Mouse (Mus musculus) lung, embryonic 15.5 days (tissue): ENCODE data around the gene Pitpna. TPM values are rescaled to one million over a fixed set of nuclear protein-coding genes. Genes with fewer than 3 reads are reported as not detected.
"Not testable (repeated sequence)": the region's sequence is repeated elsewhere in the genome, so short reads cannot be mapped to it uniquely, and the experiment has no call there.

Source experiments
- ATAC-seq: fragments of 200-750 bp; cut with Nextera tagmentation; 2 replicates; pipeline ENCODE4 v1.8.0; 2017; ENCODE audit warnings: moderate number of reproducible peaks, borderline replicate concordance; ENCODE audit not compliant: low FRiP score, low TSS enrichment; ENCODE audit errors: extremely low read depth
- H3K27ac ChIP-seq: fragments of 300-500 bp; sonication (generic); 2 replicates; pipeline ENCODE4 v1.5.1; 2015; ENCODE audit warnings: moderate library complexity, mild to moderate bottlenecking, inconsistent platforms
- H3K27me3 ChIP-seq: fragments of 300-500 bp; sonication (generic); 2 replicates; pipeline ENCODE4 v1.6.1; 2015; ENCODE audit warnings: inconsistent platforms
- H3K36me3 ChIP-seq: fragments of 300-500 bp; sonication (generic); 2 replicates; pipeline ENCODE4 v1.6.1; 2015; ENCODE audit warnings: inconsistent platforms
- H3K4me1 ChIP-seq: fragments of 300-500 bp; sonication (generic); 2 replicates; pipeline ENCODE4 v1.6.1; 2015; ENCODE audit warnings: inconsistent platforms
- H3K4me2 ChIP-seq: fragments of 300-500 bp; sonication (generic); 2 replicates; pipeline ENCODE4 v1.6.1; 2015; ENCODE audit warnings: inconsistent platforms, mild to moderate bottlenecking, moderate library complexity
- H3K4me3 ChIP-seq: fragments of 300-500 bp; sonication (generic); 2 replicates; pipeline ENCODE4 v1.5.1; 2015; ENCODE audit warnings: mild to moderate bottlenecking, inconsistent platforms
- H3K9ac ChIP-seq: fragments of 300-500 bp; sonication (generic); 2 replicates; pipeline ENCODE4 v1.6.1; 2015; ENCODE audit warnings: inconsistent platforms
- H3K9me3 ChIP-seq: fragments of 300-500 bp; sonication (generic); 2 replicates; pipeline ENCODE4 v1.6.1; 2016; ENCODE audit warnings: inconsistent platforms
- WGBS: fragments of 180-500 bp; shearing (Covaris S2); methylation state at CpG from one replicate; pipeline ENCODE4 v1.1.7; 2015; 5-methylcytosine and 5-hydroxymethylcytosine counted together
- polyA plus RNA-seq: library from polyadenylated mRNA; unstranded; fragments of >200 nt; fragmentation: Nextera tagmentation; extraction: Ambion mirVana; gene quantifications from 2 replicates; pipeline ENCODE4 v1.2.1, GENCODE M21; 2015

Pitpna gene
- polyA plus RNA-seq, 1 experiment from 2014 or later = 76.8 TPM

DNA sequence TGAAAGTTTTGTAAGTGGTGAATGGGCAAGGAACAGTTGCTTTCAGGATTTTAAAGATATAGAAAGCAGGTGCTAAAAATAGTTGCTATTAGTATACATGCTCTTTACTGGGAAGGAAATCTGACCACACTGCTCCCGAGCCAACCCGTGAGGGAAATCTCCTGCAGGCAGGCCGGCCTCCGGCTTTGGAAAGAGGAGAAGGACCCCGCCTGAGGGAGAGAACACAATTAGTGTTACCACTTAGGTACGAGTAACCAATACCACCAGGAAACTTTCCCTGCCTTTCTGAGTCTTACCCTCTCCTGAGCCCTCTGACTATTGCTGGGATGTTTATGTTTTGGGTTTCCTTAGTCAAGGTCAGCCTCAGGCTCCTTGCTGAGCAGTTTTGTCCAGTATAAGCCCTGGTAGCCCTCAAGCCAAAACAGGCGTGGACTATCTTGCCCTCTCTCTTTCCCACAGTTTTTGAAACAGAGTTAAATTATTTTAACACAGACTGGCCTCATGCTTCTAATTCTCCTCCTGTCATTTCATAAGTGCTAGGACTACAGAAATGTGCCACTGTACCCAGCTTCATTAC, 34.9 kb upstream of the Pitpna start:
- H3K36me3 ChIP-seq = no peaks in the 10 kb centered on the region
- peaks cover 32% of the 10 kb centered on the region for H3K4me1 ChIP-seq
- 50% methylated on average over 7 of the region's 7 CpGs for WGBS
- no peak overlapping the region for H3K4me2 ChIP-seq
- no peaks in the 10 kb centered on the region for H3K27me3 ChIP-seq
- H3K4me3 ChIP-seq = no peak overlapping the region
- H3K27ac ChIP-seq = no peak overlapping the region
- no peaks in the 10 kb centered on the region for H3K9me3 ChIP-seq
- no peak for ATAC-seq
- H3K9ac ChIP-seq = no peak overlapping the region

DNA sequence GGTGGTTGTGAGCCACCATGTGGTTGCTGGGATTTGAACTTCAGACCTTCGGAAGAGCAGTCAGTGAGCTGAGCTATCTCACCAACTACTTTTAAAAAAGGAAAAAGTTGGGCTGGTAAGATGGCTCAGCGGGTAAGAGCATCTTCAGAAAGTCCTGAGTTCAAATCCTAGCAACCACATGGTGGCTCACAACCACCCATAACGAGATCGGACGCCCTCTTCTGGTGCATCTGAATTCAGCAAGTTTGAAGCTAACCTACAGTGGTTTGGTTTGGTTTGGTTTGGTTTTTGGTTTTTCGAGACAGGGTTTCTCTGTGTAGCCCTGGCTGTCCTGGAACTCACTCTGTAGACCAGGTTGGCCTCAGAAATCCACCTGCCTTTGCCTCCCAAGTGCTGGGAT, 31.9 kb upstream of the Pitpna start:
- H3K4me3 ChIP-seq, ATAC-seq, H3K36me3 ChIP-seq, H3K9ac ChIP-seq, H3K27me3 ChIP-seq, H3K9me3 ChIP-seq, H3K4me2 ChIP-seq, H3K27ac ChIP-seq: not testable (repeated sequence)
- 89% methylated on average over 6 of the region's 6 CpGs for WGBS
- peaks cover 13% of the 10 kb centered on the region for H3K4me1 ChIP-seq

DNA sequence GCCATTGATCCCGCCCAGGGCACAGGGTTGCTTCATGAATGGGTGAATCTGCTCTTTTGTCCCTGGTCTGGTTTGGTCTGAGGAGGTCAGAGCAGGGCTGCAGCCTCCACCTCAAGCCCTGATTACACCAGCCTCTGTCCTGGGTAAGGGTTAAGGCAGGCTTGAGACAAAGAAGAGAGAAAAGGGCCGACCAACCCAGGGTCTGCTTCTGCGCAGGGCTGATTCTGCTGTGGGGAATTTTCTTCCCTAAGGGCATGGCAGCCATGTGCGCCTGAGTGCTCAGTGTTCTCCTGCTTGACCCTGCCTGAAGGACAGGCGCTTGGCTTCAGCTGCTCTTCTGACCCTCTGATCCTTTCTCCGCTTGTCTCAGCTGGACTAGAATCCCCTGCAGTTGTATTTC, 30.8 kb upstream of the Pitpna start:
- Histone ChIP-seq H3K9me3 (no peaks in the 10 kb centered on the region), H3K36me3 (no peaks in the 10 kb centered on the region), H3K9ac (no peak overlapping the region), H3K27ac (no peak overlapping the region), H3K4me3 (no peak overlapping the region), H3K4me1 (peaks cover 4% of the 10 kb centered on the region), H3K27me3 (no peaks in the 10 kb centered on the region), H3K4me2 (no peak overlapping the region)
- no peak for ATAC-seq
- 89% methylated on average over 6 of the region's 6 CpGs for WGBS

DNA sequence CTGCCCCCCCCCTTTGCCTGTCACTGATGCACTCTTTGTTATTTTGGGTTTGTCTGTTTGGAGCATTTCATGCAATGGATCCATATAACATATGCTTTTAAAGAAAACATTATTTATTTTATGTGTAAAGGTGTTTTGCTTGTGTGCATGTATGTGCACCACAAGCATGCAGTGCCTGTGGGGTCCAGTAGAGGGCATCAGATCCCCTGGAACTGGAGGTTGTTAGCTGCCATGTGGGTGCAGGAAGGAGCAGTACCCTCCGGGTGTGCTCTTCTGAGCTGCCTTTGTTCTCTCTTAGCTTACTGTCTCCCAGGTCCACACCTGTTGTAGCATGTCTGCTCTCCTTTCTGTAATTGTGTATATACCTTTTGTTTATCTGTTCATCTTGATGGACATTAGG, 29.8 kb upstream of the Pitpna start:
- Histone ChIP-seq H3K4me1 (no peaks in the 10 kb centered on the region), H3K27me3 (no peaks in the 10 kb centered on the region), H3K27ac (no peak overlapping the region), H3K4me2 (no peak overlapping the region), H3K9ac (no peak overlapping the region), H3K4me3 (no peak overlapping the region), H3K36me3 (no peaks in the 10 kb centered on the region), H3K9me3 (no peaks in the 10 kb centered on the region)
- no peak for ATAC-seq
- 84% methylated on average over 1 of the region's 1 CpGs for WGBS

DNA sequence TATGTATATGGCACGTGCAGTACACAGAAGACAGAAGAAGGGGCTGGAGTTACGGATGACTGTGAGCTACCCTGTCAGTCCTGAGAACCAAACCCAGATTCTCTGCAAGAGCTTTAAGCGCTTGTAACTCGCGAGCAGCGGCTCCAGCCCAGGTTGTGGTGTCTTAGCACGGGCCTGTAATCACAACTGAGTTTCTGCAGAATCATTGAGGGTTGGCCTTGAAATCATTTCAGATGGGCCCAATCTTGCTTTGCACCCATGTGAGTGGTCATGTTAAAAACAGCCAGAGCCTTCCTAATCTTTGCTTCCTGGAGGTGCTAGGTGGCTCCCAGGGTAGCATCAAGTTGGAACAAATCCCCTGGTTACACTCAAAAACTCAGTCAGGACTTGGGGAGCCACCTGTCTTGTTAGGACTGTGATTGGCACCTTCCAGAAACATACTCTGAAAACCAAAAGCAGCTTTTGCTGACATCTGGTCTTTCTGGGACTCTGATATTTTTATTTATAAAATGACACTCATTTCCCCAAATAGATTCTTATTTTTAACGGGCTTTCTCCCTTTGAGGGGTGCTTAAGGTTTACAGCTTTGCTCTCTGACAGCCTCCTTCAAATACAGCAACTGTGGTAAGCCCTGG, 27.9 kb upstream of the Pitpna start:
- H3K27ac ChIP-seq = no peak overlapping the region
- no peak for ATAC-seq
- H3K9ac ChIP-seq = no peak overlapping the region
- no peak overlapping the region for H3K4me3 ChIP-seq
- H3K4me2 ChIP-seq = no peak overlapping the region
- H3K4me1 ChIP-seq = peaks cover 6% of the 10 kb centered on the region
- WGBS = 85% methylated on average over 8 of the region's 8 CpGs
- H3K9me3 ChIP-seq = no peaks in the 10 kb centered on the region
- H3K36me3 ChIP-seq = no peaks in the 10 kb centered on the region
- H3K27me3 ChIP-seq = no peaks in the 10 kb centered on the region

DNA sequence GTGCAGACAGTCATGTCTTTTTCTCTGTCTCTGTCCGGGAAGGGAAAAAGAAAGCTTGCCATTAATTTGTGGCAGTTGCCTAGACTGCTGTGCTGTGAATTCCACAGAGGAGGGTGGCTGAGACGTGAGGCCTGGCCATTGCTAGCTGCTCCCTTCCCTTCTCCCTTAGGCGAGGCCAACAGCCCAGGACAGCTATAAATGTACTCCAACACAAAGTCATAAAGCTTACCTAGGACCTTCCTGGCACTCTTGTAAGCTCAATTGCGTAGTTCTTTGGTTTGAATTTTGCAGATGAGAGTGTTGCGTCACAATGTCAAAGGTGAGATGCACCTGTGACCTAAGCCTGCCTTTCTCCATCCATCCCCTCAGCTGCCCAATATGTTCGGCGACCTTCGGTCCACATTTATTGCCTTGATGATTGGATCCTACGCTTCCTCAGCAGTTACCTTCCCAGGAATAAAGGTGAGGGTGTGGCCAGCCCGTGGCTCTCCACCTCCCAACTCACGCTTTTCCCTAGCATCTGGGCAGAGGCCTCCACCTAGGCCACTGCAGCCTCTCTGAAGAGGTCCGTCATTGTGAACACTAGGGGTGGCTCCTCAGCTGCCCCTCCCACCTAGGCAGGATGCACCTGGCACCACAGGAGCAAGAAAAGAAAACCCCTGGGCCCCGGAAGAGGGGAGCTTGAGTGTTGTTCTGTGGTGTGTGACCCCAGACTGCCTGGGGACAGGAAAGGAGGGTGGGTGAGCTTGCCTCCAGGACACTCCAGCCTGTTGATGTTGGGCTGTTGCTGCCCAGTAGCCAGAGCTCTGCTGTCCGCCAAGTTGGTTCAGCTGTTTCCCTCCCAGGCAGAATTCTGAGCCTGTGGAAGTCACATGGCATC, 27.1 kb upstream of the Pitpna start:
- 0 out of 2 replicates have a peak, but pooled peaks have one; percentile 17 for ATAC-seq
- H3K9ac ChIP-seq = no peak overlapping the region
- no peaks in the 10 kb centered on the region for H3K9me3 ChIP-seq
- H3K4me1 ChIP-seq = peaks cover 11% of the 10 kb centered on the region
- no peaks in the 10 kb centered on the region for H3K27me3 ChIP-seq
- H3K4me3 ChIP-seq = no peak overlapping the region
- no peak overlapping the region for H3K27ac ChIP-seq
- WGBS = 69% methylated on average over 14 of the region's 14 CpGs
- H3K4me2 ChIP-seq = no peak overlapping the region
- no peaks in the 10 kb centered on the region for H3K36me3 ChIP-seq

DNA sequence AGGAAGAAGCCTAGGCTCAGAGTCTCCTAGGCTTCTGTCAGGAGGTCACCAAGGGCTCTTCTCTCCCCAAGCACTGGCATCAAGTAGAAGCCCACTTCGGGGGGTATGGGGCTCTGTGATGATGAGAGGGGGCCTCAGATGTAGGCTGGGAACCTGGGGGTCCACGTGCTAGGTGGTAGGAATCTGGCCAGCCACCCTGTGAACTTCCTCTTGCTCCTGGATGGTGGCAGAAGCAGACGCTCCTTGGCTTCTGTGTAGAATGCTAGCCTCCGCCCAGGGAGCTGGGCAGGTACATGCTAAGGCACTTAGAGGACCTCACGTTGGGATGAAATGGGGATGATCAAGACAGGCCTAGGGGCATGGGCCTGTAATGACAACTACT, 26.5 kb upstream of the Pitpna start:
- WGBS = 82% methylated on average over 5 of the region's 5 CpGs
- H3K27ac ChIP-seq = no peak overlapping the region
- H3K9me3 ChIP-seq = no peaks in the 10 kb centered on the region
- no peak for ATAC-seq
- H3K4me2 ChIP-seq = no peak overlapping the region
- no peaks in the 10 kb centered on the region for H3K36me3 ChIP-seq
- peaks cover 18% of the 10 kb centered on the region for H3K4me1 ChIP-seq
- no peaks in the 10 kb centered on the region for H3K27me3 ChIP-seq
- H3K4me3 ChIP-seq = no peak overlapping the region
- H3K9ac ChIP-seq = no peak overlapping the region

DNA sequence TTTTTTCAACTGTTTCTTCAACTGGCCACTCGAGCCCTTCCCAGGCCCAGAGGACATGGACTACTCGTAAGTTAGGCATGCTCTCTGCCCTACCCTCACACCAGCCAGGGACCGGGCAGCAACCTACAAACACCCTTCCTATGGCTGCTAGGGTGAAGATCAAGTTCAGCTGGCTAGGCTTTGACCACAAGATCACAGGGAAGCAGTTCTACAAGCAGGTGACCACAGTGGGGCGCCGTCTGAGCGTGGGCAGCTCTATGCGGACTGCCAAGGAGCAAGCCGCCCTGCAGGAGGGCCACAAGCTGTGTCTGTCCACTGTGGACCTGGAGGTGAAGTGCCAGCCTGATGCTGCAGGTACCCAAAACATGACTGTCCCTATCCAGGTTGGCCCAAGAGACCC, 25.1 kb upstream of the Pitpna start:
- ATAC-seq = no peak
- Histone ChIP-seq H3K27ac (no peak overlapping the region), H3K36me3 (no peaks in the 10 kb centered on the region), H3K4me1 (peaks cover 26% of the 10 kb centered on the region), H3K9me3 (no peaks in the 10 kb centered on the region), H3K4me3 (no peak overlapping the region), H3K4me2 (no peak overlapping the region), H3K27me3 (no peaks in the 10 kb centered on the region), H3K9ac (no peak overlapping the region)
- 78% methylated on average over 8 of the region's 8 CpGs for WGBS

DNA sequence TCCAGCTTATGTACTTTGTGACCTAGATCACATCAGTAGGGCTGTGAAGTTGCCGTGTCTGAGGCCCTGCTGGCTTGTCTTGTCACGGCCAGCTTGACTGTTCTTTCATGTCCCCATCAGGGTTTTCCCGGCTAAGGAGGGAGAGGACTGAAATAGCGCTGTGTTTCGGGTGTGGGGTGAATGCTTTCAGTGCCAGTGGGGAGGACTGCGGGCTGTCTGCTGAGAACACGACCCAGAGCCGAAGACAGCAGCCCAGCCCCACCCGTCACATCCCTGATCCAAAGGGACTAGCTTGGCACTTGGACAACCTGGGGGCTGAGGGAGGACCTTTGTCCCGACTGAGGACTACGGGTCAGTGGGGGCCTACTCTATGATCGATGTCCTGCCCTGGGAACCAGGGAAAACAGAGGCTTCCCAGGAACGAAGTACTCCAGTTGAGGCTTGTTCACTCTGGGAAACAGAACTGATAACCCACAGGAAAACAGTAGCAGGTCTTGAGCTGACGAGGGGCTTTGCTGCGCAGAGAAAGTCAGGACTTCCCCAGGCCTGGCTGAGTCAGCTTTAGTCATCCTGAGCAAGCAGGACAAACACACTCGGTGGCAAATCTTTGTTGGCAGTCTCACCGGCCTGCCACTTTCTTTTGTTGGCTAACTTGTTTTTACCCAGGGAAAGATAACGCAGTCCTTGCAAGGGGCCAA, 23.9 kb upstream of the Pitpna start:
- H3K9me3 ChIP-seq = no peaks in the 10 kb centered on the region
- H3K9ac ChIP-seq = no peak overlapping the region
- H3K36me3 ChIP-seq = no peaks in the 10 kb centered on the region
- no peak for ATAC-seq
- H3K27me3 ChIP-seq = no peaks in the 10 kb centered on the region
- H3K4me2 ChIP-seq = no peak overlapping the region
- no peak overlapping the region; the same call in 1 of the 2 replicates for H3K27ac ChIP-seq
- WGBS = 40% methylated on average over 18 of the region's 18 CpGs
- H3K4me1 ChIP-seq = peaks cover 26% of the 10 kb centered on the region
- H3K4me3 ChIP-seq = no peak overlapping the region

DNA sequence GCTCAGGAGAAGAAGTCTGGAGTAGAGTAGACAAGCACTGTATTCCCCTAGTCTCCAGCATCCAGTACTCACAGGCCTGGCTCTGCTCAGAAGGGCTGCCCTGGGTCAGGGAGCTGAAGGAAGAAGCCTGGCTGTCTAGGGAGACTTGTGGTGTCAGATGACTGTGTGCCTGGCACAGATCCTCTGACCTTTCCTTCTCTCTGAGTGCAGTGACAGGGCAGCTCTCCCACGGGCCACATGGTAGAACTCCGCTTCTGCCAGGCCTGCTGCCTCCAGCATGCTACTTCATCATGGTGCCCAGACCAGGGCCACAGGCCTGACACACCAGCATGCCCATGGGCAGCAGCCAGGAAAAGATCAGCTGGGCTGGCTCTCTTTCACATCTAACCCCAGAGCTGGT, 22.0 kb upstream of the Pitpna start:
- Histone ChIP-seq H3K4me3 (no peak overlapping the region), H3K9me3 (no peaks in the 10 kb centered on the region), H3K4me2 (no peak overlapping the region), H3K36me3 (no peaks in the 10 kb centered on the region), H3K27me3 (no peaks in the 10 kb centered on the region), H3K9ac (no peak overlapping the region), H3K4me1 (peaks cover 28% of the 10 kb centered on the region), H3K27ac (peak overlapping the region; percentile 41; the same call in 1 of the 2 replicates)
- ATAC-seq = no peak; the same call in 1 of the 2 replicates
- WGBS = 71% methylated on average over 2 of the region's 2 CpGs

DNA sequence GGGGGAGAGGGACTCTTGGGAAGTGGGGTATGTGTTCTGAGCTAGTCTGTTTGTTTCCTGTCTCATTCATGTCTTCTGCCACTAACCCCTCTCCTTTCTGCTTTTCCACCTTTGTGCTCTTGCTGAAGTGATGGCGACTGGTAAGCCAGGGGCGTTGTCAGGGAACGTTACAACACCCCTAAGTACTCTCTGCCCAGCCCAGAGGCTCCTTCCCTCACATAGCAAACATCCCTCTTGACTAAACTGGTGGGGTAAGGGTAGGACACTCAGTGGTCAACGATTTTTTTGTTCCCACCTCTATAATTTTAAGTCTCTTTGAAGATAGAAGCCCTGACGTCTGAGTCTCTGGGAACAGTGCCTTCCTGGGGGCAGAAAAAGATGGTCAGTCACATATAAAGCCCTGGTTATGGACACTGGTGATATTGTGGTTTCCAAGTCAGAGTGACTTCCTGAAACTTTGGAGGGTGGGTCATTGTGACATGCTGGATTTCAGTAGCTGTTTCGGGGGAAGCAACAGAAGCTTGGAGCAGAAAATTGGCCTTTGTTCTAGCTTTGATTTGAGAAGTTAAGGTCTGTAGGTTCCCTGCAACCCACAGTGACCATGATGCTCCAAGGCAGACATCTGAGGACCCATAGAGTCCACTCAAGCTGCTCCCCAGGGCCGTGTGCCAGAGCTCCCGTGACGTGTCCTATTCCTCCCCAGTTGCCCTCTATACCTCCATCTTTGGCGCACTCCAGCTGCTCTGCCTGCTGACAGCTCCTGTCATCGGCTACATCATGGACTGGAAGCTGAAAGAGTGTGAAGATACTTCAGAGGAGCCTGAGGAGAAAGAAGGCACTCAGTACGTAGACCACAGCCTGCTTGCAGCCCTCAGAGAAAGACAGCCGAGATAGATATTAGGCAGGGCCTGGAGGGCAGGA, 21.4 kb upstream of the Pitpna start:
- H3K36me3 ChIP-seq = no peaks in the 10 kb centered on the region
- no peaks in the 10 kb centered on the region for H3K27me3 ChIP-seq
- H3K4me3 ChIP-seq = no peak overlapping the region
- WGBS = 52% methylated on average over 13 of the region's 13 CpGs
- no peak overlapping the region for H3K9ac ChIP-seq
- no peaks in the 10 kb centered on the region for H3K9me3 ChIP-seq
- H3K27ac ChIP-seq = peak overlapping the region; percentile 41; the same call in 1 of the 2 replicates
- ATAC-seq = no peak
- peaks cover 35% of the 10 kb centered on the region for H3K4me1 ChIP-seq
- no peak overlapping the region for H3K4me2 ChIP-seq
